Mouse (Mus musculus): ENCODE results near the gene Plac1. TPM values are rescaled to one million over a fixed set of nuclear protein-coding genes. Genes with fewer than 3 reads are reported as not detected.
A peak's percentile ranks its signal among the peaks of the same experiment; 100 is the strongest.

The Plac1 gene
- polyA plus RNA-seq, 2 experiments from 2014 or later = not detected

DNA sequence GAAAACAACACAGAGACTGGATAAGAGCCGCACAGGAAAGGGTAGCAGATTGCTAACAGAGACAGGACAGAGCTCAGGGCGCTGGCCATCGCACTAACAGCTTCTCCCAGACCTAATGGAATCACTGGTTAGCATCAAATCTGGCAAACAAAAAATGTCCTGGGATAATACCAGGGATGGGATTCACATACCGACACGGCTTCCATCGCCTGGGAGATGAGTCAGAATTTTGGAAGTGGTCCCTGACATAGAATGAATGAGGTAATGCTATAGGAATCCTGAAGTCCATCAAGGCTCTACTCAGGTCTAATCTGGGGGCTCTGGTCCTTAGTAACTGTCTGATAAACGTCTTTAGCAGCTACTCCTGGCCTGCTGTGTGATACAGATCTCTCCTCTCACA lies 140.0 kb downstream of the Plac1 start:
- no peak for ATAC-seq

- ATAC-seq = no peak
These were observed 140.6 kb downstream of the Plac1 start for GRCm38 (mm10) chrX:53099266-53099665.

DNA sequence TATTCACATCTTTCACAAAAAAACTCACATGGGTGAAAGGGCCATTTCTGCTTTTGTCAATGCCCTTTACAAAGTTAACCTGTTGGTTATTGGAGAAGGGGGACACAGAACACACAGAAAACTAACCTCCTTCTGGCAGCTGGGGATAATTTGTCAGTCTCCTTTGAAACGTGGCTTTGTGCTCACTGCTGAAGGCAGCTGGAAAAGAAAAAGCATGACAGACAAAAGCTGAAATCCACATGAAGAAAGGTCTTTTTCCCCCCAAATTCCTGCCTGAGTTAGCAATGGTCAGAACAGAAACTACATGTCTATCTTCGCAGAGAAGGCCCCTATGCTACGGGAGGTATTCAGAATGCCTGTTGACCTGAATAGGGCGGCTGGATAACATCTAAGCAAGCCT lies 141.6 kb downstream of the Plac1 start:
- ATAC-seq = no peak

DNA sequence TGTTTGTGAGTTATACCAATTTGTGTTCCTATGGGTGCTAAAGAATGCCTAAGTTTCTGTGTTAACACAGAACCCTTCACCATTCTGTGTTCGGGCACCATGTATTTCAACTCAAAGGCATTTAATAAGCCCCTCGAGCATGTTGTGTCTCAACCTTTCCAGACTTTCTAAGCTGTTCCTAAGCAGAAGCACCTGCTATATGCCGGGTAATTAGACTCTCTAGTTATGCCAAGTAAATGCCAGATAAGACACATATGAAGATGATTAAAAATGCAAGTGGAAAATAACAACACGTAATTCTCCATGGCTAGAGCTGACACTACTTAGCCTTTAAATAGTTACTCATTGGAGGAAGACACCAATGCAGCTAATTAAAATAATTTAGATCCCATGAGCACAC lies 142.1 kb downstream of the Plac1 start:
- no peak for ATAC-seq

- no peak for ATAC-seq
These were observed 146.5 kb downstream of the Plac1 start for GRCm38 (mm10) chrX:53093381-53093780.

DNA sequence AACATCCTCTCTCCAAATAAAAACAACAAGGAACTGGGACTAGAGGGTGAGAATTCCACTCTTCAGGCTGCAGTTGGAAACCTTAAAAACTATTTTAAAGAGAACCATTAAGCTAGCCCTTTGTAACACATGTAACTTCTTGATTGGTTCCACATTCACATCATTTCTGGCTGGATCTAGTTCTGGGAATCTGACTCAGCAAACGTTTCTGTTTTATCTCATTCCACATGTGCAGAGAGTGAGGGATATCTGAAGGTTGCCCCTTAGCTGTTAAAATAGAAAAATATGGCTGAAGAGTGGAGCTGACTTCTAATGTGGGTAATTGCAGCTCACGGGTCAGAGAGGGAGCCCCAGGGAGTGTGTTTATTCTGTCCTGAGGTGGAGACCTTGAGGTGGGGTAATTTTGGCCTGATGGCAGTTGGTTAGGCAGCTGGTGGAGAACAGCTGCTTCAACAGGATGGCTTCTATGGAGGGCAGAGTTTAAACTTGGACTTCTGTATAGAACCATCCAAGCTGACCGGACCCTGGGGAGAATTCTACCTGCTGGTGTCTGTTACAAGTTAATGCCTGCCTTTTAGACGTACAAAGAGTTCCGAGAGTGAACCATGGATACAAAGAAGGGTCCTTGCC lies 151.1 kb downstream of the Plac1 start:
- no peak for ATAC-seq

- no peak for ATAC-seq
These were observed 152.7 kb downstream of the Plac1 start for GRCm38 (mm10) chrX:53087202-53087601.

DNA sequence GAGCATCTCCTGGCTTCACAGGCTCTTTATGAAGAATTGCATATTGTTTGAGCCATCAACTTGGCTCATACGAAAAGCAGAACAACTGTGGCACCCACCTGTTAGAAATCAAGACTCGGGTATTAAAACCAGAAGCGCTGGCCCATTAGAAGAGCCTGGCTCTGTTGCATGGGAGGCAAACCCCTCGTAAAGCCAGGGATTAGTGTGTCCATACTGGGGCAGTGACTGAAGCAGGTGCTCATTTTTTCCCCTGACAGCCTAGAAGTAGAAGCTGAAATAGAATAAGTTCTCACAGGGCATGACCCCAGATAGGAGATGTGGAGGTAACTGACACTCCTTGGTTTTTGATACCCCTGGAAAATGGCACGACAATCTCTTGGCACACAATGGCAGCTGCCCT lies 154.4 kb downstream of the Plac1 start:
- ATAC-seq = no peak

DNA sequence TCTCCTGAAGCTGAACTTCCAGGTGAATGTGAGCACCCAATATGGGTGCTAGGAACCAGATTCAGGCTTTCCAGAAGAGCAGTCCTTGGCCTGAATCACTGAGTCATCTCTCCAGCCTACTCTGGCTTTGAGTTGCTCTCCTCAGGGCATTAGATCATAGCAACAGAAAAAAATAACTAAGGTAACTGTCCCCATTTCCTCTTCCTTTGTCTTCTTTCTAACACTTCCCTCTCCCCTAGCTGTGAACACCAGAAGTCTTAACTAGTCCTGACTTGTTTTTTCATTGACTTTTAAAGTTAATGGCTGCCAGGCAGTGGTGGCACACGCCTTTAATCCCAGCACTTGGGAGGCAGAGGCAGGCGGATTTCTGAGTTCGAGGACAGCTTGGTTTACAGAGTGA lies 175.5 kb downstream of the Plac1 start:
- ATAC-seq = no peak

DNA sequence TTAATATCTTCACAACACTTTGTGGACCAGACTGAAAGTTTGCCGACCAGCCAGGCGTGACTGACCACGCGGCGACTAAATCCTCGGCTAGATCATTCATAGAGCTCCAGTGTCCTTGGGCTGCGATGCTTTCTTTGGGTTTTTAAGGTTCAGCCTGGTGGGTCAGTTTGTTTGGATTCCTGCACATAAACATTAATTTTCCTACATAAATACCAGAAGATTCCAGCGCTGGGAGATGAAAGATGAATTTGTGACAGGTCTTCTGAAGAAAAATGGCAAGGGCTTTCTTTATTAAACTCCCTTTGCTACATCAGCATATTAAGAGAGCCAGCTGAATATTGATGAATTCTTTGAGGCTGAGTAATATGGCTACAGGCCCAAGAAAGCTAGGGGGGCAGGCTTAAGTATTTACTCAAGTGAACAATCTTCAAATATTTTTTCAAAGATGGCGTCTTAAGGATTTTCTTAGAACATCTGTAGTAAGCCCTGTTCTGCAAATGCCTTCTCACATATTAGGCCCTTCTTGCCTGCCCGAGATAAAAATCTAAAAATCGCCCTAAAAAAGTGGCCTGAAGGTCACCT lies 180.4 kb downstream of the Plac1 start:
- no peak for ATAC-seq

- no peak for ATAC-seq
These were observed 181.2 kb downstream of the Plac1 start for GRCm38 (mm10) chrX:53058459-53059280.

DNA sequence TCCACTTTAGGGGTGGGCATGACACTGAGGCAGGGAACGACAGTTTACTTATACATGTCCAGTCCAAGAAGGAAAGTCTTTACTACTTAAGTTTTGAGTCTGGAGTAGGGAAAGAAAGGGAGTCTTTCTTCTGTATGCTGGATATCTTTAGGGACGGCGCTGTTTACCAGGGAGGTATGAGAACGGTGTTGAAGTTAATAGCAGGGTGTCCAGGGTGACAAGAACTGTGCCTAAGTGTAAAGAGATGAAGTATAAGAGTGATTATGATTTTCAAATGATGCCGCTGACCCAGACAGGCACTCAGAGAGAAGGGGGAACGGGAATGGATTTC lies 182.2 kb downstream of the Plac1 start:
- ATAC-seq = no peak

GRCm38 (mm10) chrX:53057054-53057759 lies 182.7 kb downstream of the Plac1 start:
- peak; percentile 76 for ATAC-seq

DNA sequence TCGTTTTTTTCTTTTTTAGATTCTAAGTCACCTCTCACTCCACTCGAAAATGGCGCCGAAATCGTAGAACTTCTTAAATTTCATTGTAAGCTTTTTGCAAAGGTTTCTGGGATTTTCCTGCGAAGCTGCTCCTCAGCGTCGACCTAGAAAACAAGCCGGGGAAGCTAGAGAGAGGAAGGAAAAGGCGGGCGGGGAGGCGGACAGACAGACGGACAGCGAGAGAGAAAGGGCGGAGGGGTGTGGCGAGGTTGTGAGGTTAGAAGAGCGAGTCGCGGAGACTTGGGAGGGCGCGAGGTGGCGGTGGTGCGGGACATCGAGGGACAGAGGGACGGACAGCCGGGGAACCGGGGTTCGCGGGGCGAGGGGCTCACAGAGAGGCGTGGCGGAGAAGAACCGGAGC lies 183.3 kb downstream of the Plac1 start:
- ATAC-seq = peak; percentile 13

GRCm38 (mm10) chrX:53055771-53056170 lies 184.1 kb downstream of the Plac1 start:
- no peak for ATAC-seq

DNA sequence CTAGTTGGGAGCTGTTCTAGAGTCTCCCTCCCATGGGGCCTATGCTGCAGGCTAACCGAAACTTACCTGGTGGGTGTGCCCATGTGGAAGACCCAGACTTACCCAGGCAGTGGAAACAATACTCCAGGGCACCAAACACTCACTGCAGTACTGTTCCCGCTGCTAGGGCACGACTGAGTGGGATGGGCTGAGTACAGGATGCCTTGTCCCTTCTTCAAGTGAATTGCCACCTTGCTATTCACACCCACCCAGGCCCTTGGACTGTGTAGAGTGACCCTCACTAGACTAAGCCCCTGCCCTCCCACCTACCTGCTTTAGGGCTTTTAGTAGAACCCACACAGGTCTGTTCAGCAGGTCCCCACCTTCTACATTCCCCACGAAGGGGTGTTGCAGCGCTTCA lies 186.0 kb downstream of the Plac1 start:
- no peak for ATAC-seq

DNA sequence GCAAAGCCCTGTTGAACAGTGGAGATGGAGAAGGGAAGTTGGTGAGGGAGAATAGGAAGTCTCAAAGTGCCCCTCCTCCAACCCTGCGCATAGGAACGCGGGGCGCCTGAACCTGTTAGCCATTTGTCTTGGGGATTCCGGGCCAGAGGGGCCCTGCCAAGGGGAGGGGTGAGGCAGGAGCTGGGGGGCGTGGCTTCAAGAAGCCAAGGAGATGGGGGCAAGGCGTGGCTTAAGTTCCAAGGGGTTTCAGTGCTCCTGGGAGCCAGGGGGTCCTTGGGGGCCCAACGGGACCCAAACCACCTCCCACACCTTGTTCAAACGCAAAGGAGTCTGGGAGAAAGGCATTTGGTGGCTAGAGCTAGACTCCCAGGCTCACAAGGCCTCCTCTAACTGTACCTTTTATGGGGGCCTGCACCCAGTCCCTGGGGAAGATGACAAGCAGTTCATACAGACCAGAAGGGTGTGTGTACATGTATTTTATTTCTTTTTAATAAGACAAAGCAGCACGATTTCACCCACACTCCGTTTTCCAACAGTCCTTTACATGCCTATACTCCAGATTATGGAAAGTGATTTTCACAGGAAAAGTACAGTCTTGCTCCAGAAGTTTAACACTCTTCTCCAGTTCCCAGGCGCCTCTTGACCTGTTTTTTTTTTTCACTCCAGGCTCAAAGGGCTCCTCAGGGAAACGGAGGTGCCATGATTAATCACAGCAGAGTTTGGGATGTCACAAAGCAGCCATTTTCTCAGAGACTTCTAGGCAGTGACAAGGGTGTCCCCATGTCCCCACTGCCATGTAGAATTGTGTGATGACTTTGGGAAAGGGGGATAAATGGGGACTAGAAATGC lies 187.0 kb downstream of the Plac1 start:
- no peak for ATAC-seq

GRCm38 (mm10) chrX:53050353-53050752 lies 189.6 kb downstream of the Plac1 start:
- no peak for ATAC-seq

- ATAC-seq = no peak
These were observed 190.7 kb downstream of the Plac1 start for GRCm38 (mm10) chrX:53049196-53049595.

DNA sequence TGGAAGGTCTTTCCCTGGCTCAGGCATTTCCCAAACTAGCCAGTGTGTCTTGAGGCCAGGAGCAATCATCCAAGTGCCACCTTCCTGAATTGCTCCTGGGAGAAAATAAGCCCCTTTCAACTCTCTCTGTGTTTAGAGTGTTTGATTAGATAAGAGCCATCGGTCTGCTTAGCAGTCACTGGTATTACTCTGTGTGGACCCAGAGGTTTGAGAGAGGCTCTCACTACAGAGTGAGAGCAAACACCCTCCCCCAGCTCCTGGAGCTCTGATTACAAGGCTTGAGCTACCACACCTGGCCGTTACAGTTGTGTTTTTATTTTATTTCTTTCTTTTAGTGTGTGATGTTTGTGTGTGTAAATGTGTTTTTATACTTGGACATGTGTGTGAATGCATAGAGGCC lies 193.0 kb downstream of the Plac1 start:
- no peak for ATAC-seq

DNA sequence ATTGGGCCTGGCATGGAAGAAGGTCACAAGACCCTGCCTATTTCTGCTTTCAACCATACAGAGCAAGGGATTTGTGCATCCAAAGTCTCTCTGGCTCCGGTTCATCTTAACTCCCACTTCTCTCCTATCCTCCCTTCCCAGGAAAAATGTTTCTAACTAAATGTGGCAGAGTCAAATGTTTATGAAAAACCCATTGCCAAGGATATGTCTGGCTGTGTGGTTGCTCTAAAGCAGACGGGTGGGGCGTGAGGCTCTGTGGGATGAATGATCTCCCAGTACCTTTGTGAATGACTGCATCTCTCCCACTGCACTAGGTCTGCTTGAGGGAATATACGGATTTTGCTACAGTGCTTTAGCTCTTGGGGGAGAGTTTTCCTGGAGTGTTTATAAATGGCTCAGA lies 193.9 kb downstream of the Plac1 start:
- ATAC-seq = no peak

GRCm38 (mm10) chrX:53045187-53045903 lies 194.6 kb downstream of the Plac1 start:
- no peak for ATAC-seq

Measured in activated CD4-positive, CD25-positive, alpha-beta regulatory T cell, adult 4 months (primary cell).